Mouse (Mus musculus) inflammation-experienced regulatory T-cells (primary cell): ENCODE measurements around the gene Rassf8. TPM values are rescaled to one million over a fixed set of nuclear protein-coding genes. Genes with fewer than 3 reads are reported as not detected.

Experiments
- polyA plus RNA-seq, 2 experiments: library from polyadenylated mRNA; unstranded; fragments of 100-300 nt; shearing (Covaris generic); gene quantifications; one replicate each; pipeline ENCODE4 v1.2.1; 2017

The Rassf8 gene
- polyA plus RNA-seq = 1 to 10 TPM in 1 of 2 experiments, under 1 TPM in 1; 0.30 to 2.7 TPM

GRCm38 (mm10) chr6:145746132-145746849 is at the start of gene Rassf8:
Rassf8 (plus strand) TSS chr6:145746748.

GRCm38 (mm10) chr6:145865289-145865885 is 118.8 kb downstream of the Rassf8 start, which contains the start of gene Bhlhe41:
Bhlhe41 (minus strand) TSS chr6:145865558.

Other genes with a start within 250 kb of the Rassf8 start
- gene Lmntd1, start 132.4 kb upstream of the Rassf8 start, polyA plus RNA-seq = 1 to 10 TPM in 1 of 2 experiments, under 1 TPM in 1; 0.10 to 1.9 TPM
- gene Tuba3b, start 131.0 kb upstream of the Rassf8 start, polyA plus RNA-seq = not detected
- gene Bhlhe41, start 118.8 kb downstream of the Rassf8 start, polyA plus RNA-seq = 1 to 10 TPM in 1 of 2 experiments, under 1 TPM in 1; 0.48 to 2.1 TPM
- gene Sspn, start 184.9 kb downstream of the Rassf8 start, polyA plus RNA-seq = under 1 TPM in 1 of 2 experiments, not detected in 1; 0.29 TPM